17 mouse cellular contexts compared by ENCODE assay signal in the genomic region with DNA sequence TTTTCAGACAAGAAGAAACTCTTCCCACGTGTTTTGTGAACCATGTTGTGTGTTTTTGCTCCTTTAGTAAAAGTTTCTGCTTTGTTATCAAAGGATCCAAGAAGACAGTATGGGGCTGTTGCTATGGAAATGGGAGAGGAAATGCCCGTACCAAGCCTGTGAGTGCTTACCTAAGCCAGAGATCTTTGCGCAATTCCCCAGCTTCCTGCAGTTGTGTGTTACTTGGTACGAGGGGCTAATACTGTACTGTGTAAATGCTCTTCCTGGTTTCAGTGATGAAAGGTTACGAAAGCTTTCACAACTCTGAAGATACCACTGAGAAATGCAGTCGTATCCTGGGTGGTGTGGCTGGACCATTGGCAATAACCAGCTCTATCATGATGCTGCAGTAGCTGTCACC.
DNase-seq lines count a peak whose midpoint lies in the region; ATAC-seq lines count a peak whose summit lies in the region.
"Had no signal": no experiment of that assay in that cellular context is flagged by ENCODE, and none has a peak within 500 bp of the region (broad histone marks: within the 10 kb centered on the region; RNA-seq: fewer than 3 reads in every experiment).

No protein-coding gene starts in this region.

- 61% methylated on average over 6 of the region's 6 CpGs for WGBS in embryonic facial prominence, embryonic 14.5 days
- WGBS in embryonic facial prominence, embryonic 10.5 days, result 72% methylated on average over 6 of the region's 6 CpGs
- WGBS in liver, embryonic 15.5 days (ENCODE audit: insufficient replicate concordance), result 19% methylated on average over 6 of the region's 6 CpGs
- WGBS in hindbrain, embryonic 13.5 days, result 74% methylated on average over 6 of the region's 6 CpGs

- H3K9ac ChIP-seq in embryonic facial prominence, embryonic 14.5 days (ENCODE audit: low read depth, low read length), result no peak overlapping the region
- no peak overlapping the region for H3K9ac ChIP-seq in liver, embryonic 15.5 days
- H3K9ac ChIP-seq in hindbrain, embryonic 13.5 days, result no peak overlapping the region
- H3K9ac ChIP-seq: embryonic facial prominence, embryonic 15.5 days; forebrain, postnatal 0 days; hindbrain, embryonic 14.5 days; neural tube, embryonic 12.5 days had no signal

- no peak overlapping the region for H3K27ac ChIP-seq in embryonic facial prominence, embryonic 14.5 days (replicated peaks; ENCODE audit: low read depth, low read length)
- no peak overlapping the region for H3K27ac ChIP-seq in embryonic facial prominence, embryonic 10.5 days (replicated peaks)
- no peak overlapping the region for H3K27ac ChIP-seq in liver, embryonic 15.5 days (replicated peaks)
- H3K27ac ChIP-seq in hindbrain, embryonic 13.5 days, result no peak overlapping the region
- H3K27ac ChIP-seq: embryonic facial prominence, embryonic 15.5 days; heart, embryonic 10.5 days; hindbrain, embryonic 14.5 days; neural tube, embryonic 12.5 days had no signal

- H3K4me2 ChIP-seq in embryonic facial prominence, embryonic 14.5 days (ENCODE audit: low read depth, low read length), result no peak overlapping the region
- no peak overlapping the region for H3K4me2 ChIP-seq in liver, embryonic 15.5 days
- no peak overlapping the region for H3K4me2 ChIP-seq in hindbrain, embryonic 13.5 days
- H3K4me2 ChIP-seq: embryonic facial prominence, embryonic 15.5 days; hindbrain, embryonic 14.5 days; midbrain, embryonic 11.5 days; neural tube, embryonic 12.5 days had no signal

- H3K9me3 ChIP-seq in embryonic facial prominence, embryonic 14.5 days (ENCODE audit: control insufficient read depth, low read length), result no peaks in the 10 kb centered on the region
- no peaks in the 10 kb centered on the region for H3K9me3 ChIP-seq in embryonic facial prominence, embryonic 10.5 days
- no peaks in the 10 kb centered on the region for H3K9me3 ChIP-seq in liver, embryonic 15.5 days (replicated peaks)
- H3K9me3 ChIP-seq in hindbrain, embryonic 13.5 days, result no peaks in the 10 kb centered on the region
- H3K9me3 ChIP-seq: embryonic facial prominence, embryonic 15.5 days; heart, embryonic 10.5 days; neural tube, embryonic 12.5 days had no signal

- no peak for ATAC-seq in embryonic facial prominence, embryonic 14.5 days (ENCODE audit: low read depth)
- peak; percentile 89 for ATAC-seq in common myeloid progenitor, adult 5-6 weeks (replicated peaks; ENCODE audit: low read depth, poor library complexity, severe bottlenecking)
- peak; percentile 75 for ATAC-seq in liver, embryonic 15.5 days (ENCODE audit: insufficient read depth)
- no peak for ATAC-seq in hindbrain, embryonic 13.5 days (ENCODE audit: low FRiP score)
- ATAC-seq: forebrain, postnatal 0 days had no signal

- DNase-seq in embryonic facial prominence, embryonic 14.5 days (ENCODE audit: low spot score), result peak; percentile 23
- DNase-seq in embryonic facial prominence, embryonic 10.5 days (ENCODE audit: low spot score), result no peak
- DNase-seq in 3T3-L1 (ENCODE audit: low read depth, low spot score), result peak; percentile 18
- no peak for DNase-seq in gastrocnemius, adult 18-20 months (ENCODE audit: low spot score)
- no peak for DNase-seq in adrenal gland, adult 2 months
- DNase-seq: cerebellum, adult 9-10 months; forebrain, postnatal 0 days; kidney, postnatal 10 days; thymus, postnatal 36 days had no signal

- H3K27me3 ChIP-seq in embryonic facial prominence, embryonic 14.5 days (replicated peaks; ENCODE audit: control insufficient read depth, insufficient read depth, low read length), result no peaks in the 10 kb centered on the region
- H3K27me3 ChIP-seq in embryonic facial prominence, embryonic 10.5 days (replicated peaks; ENCODE audit: low read depth, poor library complexity, severe bottlenecking), result no peaks in the 10 kb centered on the region
- H3K27me3 ChIP-seq in liver, embryonic 15.5 days, result no peaks in the 10 kb centered on the region
- no peaks in the 10 kb centered on the region for H3K27me3 ChIP-seq in hindbrain, embryonic 13.5 days
- H3K27me3 ChIP-seq: embryonic facial prominence, embryonic 15.5 days; neural tube, embryonic 12.5 days had no signal

- no peaks in the 10 kb centered on the region for H3K4me1 ChIP-seq in embryonic facial prominence, embryonic 14.5 days (ENCODE audit: control insufficient read depth, insufficient read depth, low read length)
- peaks cover 8% of the 10 kb centered on the region for H3K4me1 ChIP-seq in embryonic facial prominence, embryonic 10.5 days
- H3K4me1 ChIP-seq in liver, embryonic 15.5 days (replicated peaks), result peaks cover 10% of the 10 kb centered on the region
- H3K4me1 ChIP-seq in hindbrain, embryonic 13.5 days (replicated peaks), result no peaks in the 10 kb centered on the region
- H3K4me1 ChIP-seq: embryonic facial prominence, embryonic 15.5 days; neural tube, embryonic 12.5 days had no signal

- no peaks in the 10 kb centered on the region for H3K36me3 ChIP-seq in embryonic facial prominence, embryonic 14.5 days (ENCODE audit: control insufficient read depth, insufficient read depth, low read length)
- no peaks in the 10 kb centered on the region for H3K36me3 ChIP-seq in embryonic facial prominence, embryonic 10.5 days (replicated peaks)
- H3K36me3 ChIP-seq in liver, embryonic 15.5 days (replicated peaks), result no peaks in the 10 kb centered on the region
- H3K36me3 ChIP-seq in hindbrain, embryonic 13.5 days, result no peaks in the 10 kb centered on the region
- H3K36me3 ChIP-seq: embryonic facial prominence, embryonic 15.5 days; heart, embryonic 10.5 days; neural tube, embryonic 12.5 days had no signal

- H3K4me3 ChIP-seq in embryonic facial prominence, embryonic 14.5 days (ENCODE audit: low read depth, low read length), result no peak overlapping the region
- H3K4me3 ChIP-seq in embryonic facial prominence, embryonic 10.5 days, result no peak overlapping the region
- no peak overlapping the region for H3K4me3 ChIP-seq in liver, embryonic 15.5 days (replicated peaks)
- H3K4me3 ChIP-seq in hindbrain, embryonic 13.5 days, result no peak overlapping the region
- H3K4me3 ChIP-seq: embryonic facial prominence, embryonic 15.5 days; heart, embryonic 10.5 days; neural tube, embryonic 12.5 days had no signal

Comparison
In these comparisons a context has a peak if more than half of its experiments do, and no peak if none do; other contexts are left out.
1. DNase-seq: peak in embryonic facial prominence, embryonic 14.5 days (single experiment) and 3T3-L1 (single experiment); none in embryonic facial prominence, embryonic 10.5 days (single experiment), gastrocnemius, adult 18-20 months (single experiment) and adrenal gland, adult 2 months (single experiment).
2. ATAC-seq: peak in common myeloid progenitor, adult 5-6 weeks (single experiment) and liver, embryonic 15.5 days (single experiment); none in embryonic facial prominence, embryonic 14.5 days (single experiment) and hindbrain, embryonic 13.5 days (single experiment).